Comparison of ENCODE assay signal across 9 mouse cellular contexts in genomic region chr9:20794108-20794806, GRCm38 (mm10). TPM values are rescaled to one million over a fixed set of nuclear protein-coding genes. Genes with fewer than 3 reads are reported as not detected.
DNase-seq lines count a peak whose midpoint lies in the region; ATAC-seq and TF ChIP-seq lines count a peak whose summit lies in the region.
"Had no signal": no experiment of that assay in that cellular context is flagged by ENCODE, and none has a peak within 500 bp of the region (broad histone marks: within the 10 kb centered on the region; RNA-seq: fewer than 3 reads in every experiment).

No protein-coding gene starts in this region.

- 0 out of 2 replicates have a peak, but pooled peaks cover 9% of the 10 kb centered on the region for H3K4me1 ChIP-seq in hindbrain, embryonic 13.5 days (replicated peaks)
- no peaks in the 10 kb centered on the region; the same call in none of the 2 replicates for H3K4me1 ChIP-seq in testis, adult 2 months (ENCODE audit: control insufficient read depth, insufficient read depth, low read length)

- TF ChIP-seq CTCF in testis, adult 2 months (IDR thresholded peaks at IDR 0.05; ENCODE audit: control insufficient read depth, insufficient read depth, insufficient replicate concordance, low read depth, low read length) = no peak

- H3K36me3 ChIP-seq in hindbrain, embryonic 13.5 days = no peaks in the 10 kb centered on the region
- no peaks in the 10 kb centered on the region for H3K36me3 ChIP-seq in testis, adult 2 months (ENCODE audit: control insufficient read depth, insufficient read depth, low read length)

- peak; percentile 92 for DNase-seq in Muller cell, postnatal 12 days (ENCODE audit: inconsistent ontology term)
- peak; percentile 46 for DNase-seq in cerebellum, adult 11-12 months
- peak; percentile 63 for DNase-seq in gastrocnemius, adult 18-20 months (ENCODE audit: low spot score)
- peak; percentile 60 to 64 for DNase-seq in layer of hippocampus, adult 8-10 months (ENCODE audit: low spot score in 2 of 2)
- DNase-seq in lung, postnatal 36 days = peak; percentile 61
- no peak for DNase-seq in spleen, postnatal 14 days (ENCODE audit: low spot score in 2 of 2)

- H3K9ac ChIP-seq in hindbrain, embryonic 13.5 days = peak overlapping the region; percentile 39

- H3K27me3 ChIP-seq in hindbrain, embryonic 13.5 days = no peaks in the 10 kb centered on the region
- no peaks in the 10 kb centered on the region for H3K27me3 ChIP-seq in testis, adult 2 months (ENCODE audit: control insufficient read depth, insufficient read depth, low read length)

- H3K4me3 ChIP-seq in hindbrain, embryonic 13.5 days = no peak overlapping the region
- H3K4me3 ChIP-seq in testis, adult 2 months (ENCODE audit: control insufficient read depth, low read depth, low read length) = no peak overlapping the region

- H3K4me2 ChIP-seq in hindbrain, embryonic 13.5 days = no peak overlapping the region

- WGBS in hindbrain, embryonic 13.5 days = 28% methylated on average over 7 of the region's 7 CpGs

- TF ChIP-seq POLR2A in testis, adult 2 months (IDR thresholded peaks at IDR 0.05; ENCODE audit: control insufficient read depth, low read depth, low read length) = no peak

- no peaks in the 10 kb centered on the region for H3K9me3 ChIP-seq in hindbrain, embryonic 13.5 days

- peak overlapping the region; percentile 66 for H3K27ac ChIP-seq in hindbrain, embryonic 13.5 days
- peak overlapping the region; percentile 52; the same call in 1 of the 2 replicates for H3K27ac ChIP-seq in testis, adult 2 months (ENCODE audit: control insufficient read depth, insufficient read depth, low read depth, low read length)

- ATAC-seq in hindbrain, embryonic 13.5 days (ENCODE audit: low FRiP score) = peak; percentile 90

RNA-seq across cellular contexts. Expression of gene Col5a3, which starts 20.6 kb away (rescaled TPM):
- 10 to 100 TPM; 14.4 to 15.4 TPM for total RNA-seq in gastrocnemius, adult 18-20 months (2021)
- 0.36 and 0.44 TPM in 2 replicates for polyA plus RNA-seq in hindbrain, embryonic 13.5 days (2015; fragmentation: Nextera tagmentation; extraction: Ambion mirVana)
- total RNA-seq in layer of hippocampus, adult 8-10 months (2022) = 1 to 10 TPM; 1.2 to 2.9 (median 2.3) TPM
- polyA plus RNA-seq in testis, adult 2 months (2012; rRNA removed) = 0.62 and 1.0 TPM in 2 replicates

RNA-seq across cellular contexts. Expression of gene Rdh8, which starts 24.0 kb away (rescaled TPM):
- 1 to 10 TPM in 1 of 2 experiments, under 1 TPM in 1; 0.48 to 1.7 TPM for total RNA-seq in gastrocnemius, adult 18-20 months (2021)
- polyA plus RNA-seq in hindbrain, embryonic 13.5 days (2015; fragmentation: Nextera tagmentation; extraction: Ambion mirVana) = not detected in 2 replicates
- not detected for total RNA-seq in layer of hippocampus, adult 8-10 months (2022)
- polyA plus RNA-seq in testis, adult 2 months (2012; rRNA removed) = not detected in 2 replicates
- total RNA-seq: neutrophil, adult 5-6 weeks had no signal

RNA-seq across cellular contexts. Expression of gene Olfm2, which starts 48.1 kb away (rescaled TPM):
- total RNA-seq in gastrocnemius, adult 18-20 months (2021) = under 1 TPM in 1 of 2 experiments, not detected in 1; 0.11 TPM
- polyA plus RNA-seq in hindbrain, embryonic 13.5 days (2015; fragmentation: Nextera tagmentation; extraction: Ambion mirVana) = 133 and 145 TPM in 2 replicates
- total RNA-seq in layer of hippocampus, adult 8-10 months (2022) = 10 to 100 TPM; 45.9 to 52.3 (median 47.0) TPM
- polyA plus RNA-seq in testis, adult 2 months (2012; rRNA removed) = 3.2 and 3.4 TPM in 2 replicates
- total RNA-seq: neutrophil, adult 5-6 weeks had no signal

Comparison
In these comparisons a context has a peak if more than half of its experiments do, and no peak if none do; other contexts are left out.
1. DNase-seq: peak in Muller cell, postnatal 12 days (single experiment), cerebellum, adult 11-12 months (single experiment), gastrocnemius, adult 18-20 months (single experiment), layer of hippocampus, adult 8-10 months (2 of 2) and lung, postnatal 36 days (single experiment); none in spleen, postnatal 14 days (0 of 2).
2. RNA of gene Olfm2, which starts 48.1 kb away (total RNA-seq): 45.9 to 52.3 TPM in layer of hippocampus, adult 8-10 months; 0.11 TPM in gastrocnemius, adult 18-20 months; every median in the first group is over 10 times any median in the second.